Mouse (Mus musculus): ENCODE results near the gene 2810006K23Rik.

The 2810006K23Rik gene

GRCm38 (mm10) chr5:124380121-124380520, 52.2 kb downstream of the 2810006K23Rik start:
- DNase-seq (ENCODE audit: extremely low spot score, low read depth, low spot score): no peak

DNA sequence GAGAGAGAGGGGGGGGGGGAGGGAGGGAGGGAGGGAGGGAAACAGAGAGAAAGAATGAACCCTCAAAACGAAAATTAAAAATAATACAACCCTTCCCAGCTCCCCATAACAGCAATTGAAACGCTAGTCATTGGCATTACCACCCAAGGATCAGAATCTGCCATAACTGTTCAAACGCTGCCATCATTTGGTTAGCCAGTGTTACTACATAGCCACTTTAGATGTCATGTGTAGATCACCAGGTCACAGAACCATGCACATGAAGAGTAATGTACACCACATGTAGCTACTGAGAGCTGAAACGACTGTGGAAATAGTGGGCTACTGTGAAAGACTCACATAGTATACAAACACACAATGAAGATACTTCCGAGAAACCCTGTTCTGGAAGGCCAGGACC, 60.0 kb downstream of the 2810006K23Rik start:
- no peak for DNase-seq (ENCODE audit: extremely low spot score, low read depth, low spot score)

All from hindlimb bud, embryonic 11.5 days (tissue).